Mouse (Mus musculus) E14TG2a.4 (cell line): ENCODE results near the gene B4galt1.

Source experiments
- CTCF ChIP-seq: conservative IDR thresholded peaks from 2 replicates; pipeline ENCODE4 v1.5.1; 2014; ENCODE audit warnings: low read length
- NANOG ChIP-seq: IDR thresholded peaks from 2 replicates; pipeline ENCODE4 v1.6.1; 2014; ENCODE audit warnings: borderline replicate concordance, low read length, mixed read lengths
- POU5F1 ChIP-seq: IDR thresholded peaks from 2 replicates; pipeline ENCODE4 v1.6.1; 2014; ENCODE audit warnings: low read length, borderline replicate concordance

DNA sequence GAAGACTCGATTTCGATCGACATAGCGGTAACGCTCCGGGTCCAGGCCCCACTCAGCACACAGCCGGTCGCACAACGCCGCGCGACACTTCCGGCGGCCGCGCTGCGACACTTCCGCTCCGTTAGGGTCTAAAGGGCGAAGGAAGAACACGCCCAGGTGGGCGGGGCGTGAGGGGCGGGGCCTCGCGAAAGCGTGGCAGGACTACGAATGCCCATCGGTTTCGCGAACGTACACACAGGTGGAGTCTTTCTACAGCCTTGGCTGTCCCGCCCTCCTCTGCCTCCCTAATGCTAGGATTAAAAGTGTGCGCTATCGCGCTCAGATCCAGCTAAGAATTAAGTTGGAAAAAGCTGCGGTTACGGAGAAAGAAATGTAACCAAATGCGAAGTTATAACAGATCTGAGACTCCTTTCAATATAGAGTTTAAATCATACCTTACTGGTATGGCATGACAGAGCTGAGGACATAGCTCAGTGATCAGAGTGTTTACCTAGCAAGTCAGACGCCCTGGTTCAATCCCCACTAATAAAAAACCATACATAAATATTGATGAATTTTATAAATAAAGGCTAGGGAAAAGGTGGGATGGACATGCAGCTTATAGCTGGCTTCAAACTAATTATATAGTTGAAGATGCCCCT is 95.9 kb downstream of the B4galt1 start, which contains the start of gene Smu1:
- no peak for TF ChIP-seq CTCF
- TF ChIP-seq NANOG = no peak
- TF ChIP-seq POU5F1 = no peak
